Mouse (Mus musculus) heart, adult 9 months (tissue): Measurements from ENCODE around the gene Mxi1.

Experiments used
- DNase-seq, 2 experiments: peaks; one replicate each; pipeline ENCODE4 v3.0.0; 2022; ENCODE audit warnings: low spot score in 2 of 2

Gene Mxi1

GRCm38 (mm10) chr19:53322438-53323048 is 12.2 kb downstream of the Mxi1 start:
- DNase-seq: no peak

GRCm38 (mm10) chr19:53324866-53325265 is 14.5 kb downstream of the Mxi1 start:
- DNase-seq: no peak

GRCm38 (mm10) chr19:53325578-53326295 is 15.4 kb downstream of the Mxi1 start:
- DNase-seq: peak; percentile 80 to 85

- no peak for DNase-seq
Measured at GRCm38 (mm10) chr19:53328116-53328515, 17.8 kb downstream of the Mxi1 start.

GRCm38 (mm10) chr19:53329221-53329991 is 19.1 kb downstream of the Mxi1 start:
- peak; percentile 89 to 90 for DNase-seq

- peak; percentile 68 to 75 for DNase-seq
Measured at GRCm38 (mm10) chr19:53329992-53330381, 19.7 kb downstream of the Mxi1 start.

- no peak for DNase-seq
Measured at GRCm38 (mm10) chr19:53331882-53332500, 21.7 kb downstream of the Mxi1 start.

GRCm38 (mm10) chr19:53333730-53334129 is 23.4 kb downstream of the Mxi1 start:
- DNase-seq: no peak

- DNase-seq: no peak
Measured at GRCm38 (mm10) chr19:53335241-53335640, 24.9 kb downstream of the Mxi1 start.

- DNase-seq: no peak
Measured at GRCm38 (mm10) chr19:53340423-53340822, 30.1 kb downstream of the Mxi1 start.

- DNase-seq: no peak
Measured at GRCm38 (mm10) chr19:53343174-53343881, 33.0 kb downstream of the Mxi1 start.

GRCm38 (mm10) chr19:53344062-53344461 is 33.7 kb downstream of the Mxi1 start:
- no peak for DNase-seq

GRCm38 (mm10) chr19:53345766-53346165 is 35.4 kb downstream of the Mxi1 start:
- no peak for DNase-seq

GRCm38 (mm10) chr19:53353864-53354263 is 43.5 kb downstream of the Mxi1 start:
- no peak for DNase-seq

GRCm38 (mm10) chr19:53354271-53355000 is 44.1 kb downstream of the Mxi1 start:
- no peak for DNase-seq

- no peak for DNase-seq
Measured at GRCm38 (mm10) chr19:53355065-53355464, 44.7 kb downstream of the Mxi1 start.

- DNase-seq: peak in 1 of 2 experiments; percentile 27
Measured at GRCm38 (mm10) chr19:53359160-53360033, 49.1 kb downstream of the Mxi1 start.

GRCm38 (mm10) chr19:53360265-53360958 is 50.1 kb downstream of the Mxi1 start:
- DNase-seq: peak in 1 of 2 experiments; percentile 23

- DNase-seq: no peak
Measured at GRCm38 (mm10) chr19:53362967-53363366, 52.6 kb downstream of the Mxi1 start.
